13 mouse cellular contexts compared by ENCODE assay signal in the genomic region with DNA sequence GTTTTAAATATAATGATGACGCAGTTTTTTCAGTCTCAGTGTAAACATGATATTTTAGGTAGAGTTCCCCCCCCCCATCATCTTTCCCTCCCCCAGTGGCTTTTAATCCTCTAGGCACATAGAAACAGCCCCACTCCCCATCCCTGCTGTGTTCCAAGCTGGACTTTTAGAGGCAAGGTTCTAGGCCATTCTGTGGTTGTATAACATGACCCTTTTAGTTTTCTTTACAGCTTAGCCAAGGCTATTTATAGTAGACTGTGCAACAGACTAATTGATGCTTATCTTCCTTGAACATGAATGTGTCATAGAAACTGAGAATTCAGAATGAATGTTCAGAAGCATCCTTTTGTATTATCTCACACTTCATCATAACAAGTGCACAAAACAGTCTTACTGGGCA. TPM values are rescaled to one million over a fixed set of nuclear protein-coding genes. Genes with fewer than 3 reads are reported as not detected.
"Had no signal": no experiment of that assay in that cellular context is flagged by ENCODE, and none has a peak within 500 bp of the region (broad histone marks: within the 10 kb centered on the region; RNA-seq: fewer than 3 reads in every experiment).

No protein-coding gene starts in this region.

- H3K4me3 ChIP-seq: limb, embryonic 15.5 days; liver, embryonic 12.5 days; lung, embryonic 15.5 days; midbrain, embryonic 12.5 days; neural tube, embryonic 13.5 days; stomach, embryonic 15.5 days had no signal

- H3K27me3 ChIP-seq: limb, embryonic 15.5 days; liver, embryonic 12.5 days; lung, embryonic 15.5 days; midbrain, embryonic 12.5 days; neural tube, embryonic 13.5 days; stomach, embryonic 15.5 days had no signal

- H3K27ac ChIP-seq: limb, embryonic 15.5 days; liver, embryonic 12.5 days; lung, embryonic 15.5 days; midbrain, embryonic 12.5 days; neural tube, embryonic 13.5 days; stomach, embryonic 15.5 days had no signal

- DNase-seq: kidney, postnatal 25 days; lung, postnatal 14 days; right cerebral cortex, postnatal 14 days; thymus, adult 2 months; thymus, postnatal 25 days had no signal

- H3K4me1 ChIP-seq: limb, embryonic 15.5 days; lung, embryonic 15.5 days; midbrain, embryonic 12.5 days; neural tube, embryonic 13.5 days; stomach, embryonic 15.5 days had no signal

RNA-seq across cellular contexts. Expression of a gene that starts 54.2 kb away (rescaled TPM):
- total RNA-seq: megakaryocyte-erythroid progenitor cell, adult 5-6 weeks had no signal
- polyA plus RNA-seq: spleen, adult 2 months had no signal
